Comparison of ENCODE assay signal across 15 mouse cellular contexts in the genomic region with DNA sequence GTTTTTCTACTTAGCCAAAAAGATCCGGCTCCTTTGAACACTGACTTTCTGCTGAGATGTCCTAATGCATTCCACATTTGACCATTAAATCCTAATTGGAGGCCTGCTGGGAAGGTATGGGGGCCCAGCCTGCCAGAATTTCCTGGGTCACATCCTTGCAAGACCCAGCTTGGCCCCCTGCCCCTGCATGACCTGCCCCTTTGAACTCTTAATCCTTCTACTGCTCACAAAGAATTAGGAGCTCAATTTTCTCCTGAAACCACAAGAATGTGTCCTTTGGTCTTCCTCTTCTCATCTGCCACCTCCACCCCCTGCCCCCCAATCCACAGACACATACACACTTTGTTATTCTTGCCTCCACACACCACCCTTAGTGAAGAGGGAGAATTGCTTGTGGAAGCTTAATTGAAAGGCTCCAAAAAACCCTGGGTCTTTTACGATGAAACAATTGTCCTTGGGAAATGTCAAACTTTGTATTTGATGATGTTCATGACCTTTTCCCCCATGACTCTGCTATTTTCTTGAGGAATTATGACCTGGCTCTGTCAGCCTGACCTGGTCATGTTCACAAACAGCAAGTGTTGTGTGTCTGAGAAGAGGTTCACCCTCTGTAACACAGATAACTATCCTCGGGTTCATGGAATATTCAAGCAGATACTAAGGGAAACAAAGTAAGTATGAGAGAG.
DNase-seq lines count a peak whose midpoint lies in the region; ATAC-seq lines count a peak whose summit lies in the region.
"Had no signal": no experiment of that assay in that cellular context is flagged by ENCODE, and none has a peak within 500 bp of the region (broad histone marks: within the 10 kb centered on the region; RNA-seq: fewer than 3 reads in every experiment).

No protein-coding gene starts in this region.

- no peak overlapping the region for H3K27ac ChIP-seq in forebrain, embryonic 11.5 days (ENCODE audit: low read depth, low read length)
- no peak overlapping the region for H3K27ac ChIP-seq in forebrain, embryonic 14.5 days (ENCODE audit: low read depth, low read length)
- H3K27ac ChIP-seq in neural tube, embryonic 15.5 days (replicated peaks), result no peak overlapping the region
- H3K27ac ChIP-seq: embryonic facial prominence, embryonic 13.5 days; left cerebral cortex, adult 2 months; midbrain, embryonic 12.5 days had no signal

- under 1% methylated on average over 3 of the region's 3 CpGs for WGBS in forebrain, embryonic 11.5 days
- WGBS in forebrain, embryonic 14.5 days, result 3% methylated on average over 3 of the region's 3 CpGs
- 8% methylated on average over 3 of the region's 3 CpGs for WGBS in neural tube, embryonic 15.5 days

- no peak overlapping the region for H3K4me3 ChIP-seq in forebrain, embryonic 11.5 days (ENCODE audit: low read depth, low read length)
- no peak overlapping the region for H3K4me3 ChIP-seq in forebrain, embryonic 14.5 days (ENCODE audit: low read depth, low read length)
- no peak overlapping the region for H3K4me3 ChIP-seq in neural tube, embryonic 15.5 days (replicated peaks)
- H3K4me3 ChIP-seq: embryonic facial prominence, embryonic 13.5 days; left cerebral cortex, adult 2 months; midbrain, embryonic 12.5 days had no signal

- H3K27me3 ChIP-seq in forebrain, embryonic 11.5 days (ENCODE audit: control insufficient read depth, insufficient read depth, low read length), result no peaks in the 10 kb centered on the region
- no peaks in the 10 kb centered on the region for H3K27me3 ChIP-seq in forebrain, embryonic 14.5 days (replicated peaks; ENCODE audit: control insufficient read depth, insufficient read depth, low read length)
- no peaks in the 10 kb centered on the region for H3K27me3 ChIP-seq in neural tube, embryonic 15.5 days (replicated peaks)
- H3K27me3 ChIP-seq: embryonic facial prominence, embryonic 13.5 days; midbrain, embryonic 12.5 days had no signal

- peak; percentile 56 for DNase-seq in forebrain, embryonic 11.5 days (ENCODE audit: low spot score)
- no peak for DNase-seq in forebrain, embryonic 14.5 days (ENCODE audit: low spot score)
- peak; percentile 77 for DNase-seq in neural tube, embryonic 10.5 days (ENCODE audit: extremely low spot score, low spot score)
- DNase-seq in embryo, embryonic 11 days, result peak; percentile 84
- DNase-seq in mesoderm, embryonic 11.5 days (ENCODE audit: low read depth, low spot score), result peak; percentile 80
- DNase-seq in spleen, postnatal 14 days (ENCODE audit: low spot score in 2 of 2), result no peak
- DNase-seq in urinary bladder, postnatal 25 days (ENCODE audit: low spot score), result no peak
- DNase-seq: cerebellum, adult 11-12 months; gastrocnemius, postnatal 36 days had no signal

- H3K4me1 ChIP-seq in forebrain, embryonic 11.5 days (replicated peaks; ENCODE audit: control insufficient read depth, insufficient read depth, low read length), result peaks cover 5% of the 10 kb centered on the region; the same call in 1 of the 2 replicates
- no peaks in the 10 kb centered on the region for H3K4me1 ChIP-seq in forebrain, embryonic 14.5 days (ENCODE audit: control insufficient read depth, insufficient read depth, low read length)
- no peaks in the 10 kb centered on the region for H3K4me1 ChIP-seq in neural tube, embryonic 15.5 days

- H3K9ac ChIP-seq in forebrain, embryonic 11.5 days (ENCODE audit: low read length), result no peak overlapping the region
- H3K9ac ChIP-seq in forebrain, embryonic 14.5 days (ENCODE audit: low read length), result no peak overlapping the region
- no peak overlapping the region for H3K9ac ChIP-seq in neural tube, embryonic 15.5 days (replicated peaks)
- H3K9ac ChIP-seq: embryonic facial prominence, embryonic 13.5 days; midbrain, embryonic 12.5 days had no signal

- no peaks in the 10 kb centered on the region for H3K9me3 ChIP-seq in forebrain, embryonic 11.5 days (ENCODE audit: control insufficient read depth, low read length)
- H3K9me3 ChIP-seq in forebrain, embryonic 14.5 days (replicated peaks; ENCODE audit: control insufficient read depth, low read length), result no peaks in the 10 kb centered on the region
- no peaks in the 10 kb centered on the region for H3K9me3 ChIP-seq in neural tube, embryonic 15.5 days (replicated peaks)
- H3K9me3 ChIP-seq: embryonic facial prominence, embryonic 13.5 days; midbrain, embryonic 12.5 days had no signal

- no peaks in the 10 kb centered on the region for H3K36me3 ChIP-seq in forebrain, embryonic 11.5 days (ENCODE audit: control insufficient read depth, insufficient read depth, low read length)
- no peaks in the 10 kb centered on the region for H3K36me3 ChIP-seq in forebrain, embryonic 14.5 days (ENCODE audit: control insufficient read depth, insufficient read depth, low read length)
- H3K36me3 ChIP-seq in neural tube, embryonic 15.5 days, result no peaks in the 10 kb centered on the region
- H3K36me3 ChIP-seq: embryonic facial prominence, embryonic 13.5 days; midbrain, embryonic 12.5 days had no signal

- ATAC-seq in forebrain, embryonic 11.5 days (replicated peaks; ENCODE audit: low FRiP score), result no peak
- ATAC-seq in forebrain, embryonic 14.5 days, result no peak
- ATAC-seq in neural tube, embryonic 15.5 days (ENCODE audit: low FRiP score), result no peak
- ATAC-seq: activated CD4-positive, CD25-positive, alpha-beta regulatory T cell, adult 4 months; forebrain, embryonic 16.5 days had no signal

- H3K4me2 ChIP-seq in forebrain, embryonic 11.5 days (ENCODE audit: low read depth, low read length, severe bottlenecking), result no peak overlapping the region
- no peak overlapping the region for H3K4me2 ChIP-seq in forebrain, embryonic 14.5 days (ENCODE audit: low read length)
- H3K4me2 ChIP-seq in neural tube, embryonic 15.5 days, result no peak overlapping the region
- H3K4me2 ChIP-seq: embryonic facial prominence, embryonic 13.5 days; midbrain, embryonic 12.5 days had no signal

Comparison
In these comparisons a context has a peak if more than half of its experiments do, and no peak if none do; other contexts are left out.
1. DNase-seq: peak in forebrain, embryonic 11.5 days (single experiment), neural tube, embryonic 10.5 days (single experiment), embryo, embryonic 11 days (single experiment) and mesoderm, embryonic 11.5 days (single experiment); none in forebrain, embryonic 14.5 days (single experiment), spleen, postnatal 14 days (0 of 2) and urinary bladder, postnatal 25 days (single experiment).